Mouse (Mus musculus) effector memory CD4-positive, alpha-beta T cell, adult 7 months (primary cell): ENCODE measurements around the gene Nim1k. TPM values are rescaled to one million over a fixed set of nuclear protein-coding genes. Genes with fewer than 3 reads are reported as not detected.

Source experiments
- polyA plus RNA-seq: library from polyadenylated mRNA; unstranded; fragments of 100-300 nt; shearing (Covaris generic); gene quantifications from one replicate; pipeline ENCODE4 v1.2.1, GENCODE M21; 2017

The Nim1k gene
- polyA plus RNA-seq = not detected

GRCm38 (mm10) chr13:119755681-119756471, at the start of gene Nim1k:
Gene Nim1k, minus strand, starts transcription at chr13:119755882.

DNA sequence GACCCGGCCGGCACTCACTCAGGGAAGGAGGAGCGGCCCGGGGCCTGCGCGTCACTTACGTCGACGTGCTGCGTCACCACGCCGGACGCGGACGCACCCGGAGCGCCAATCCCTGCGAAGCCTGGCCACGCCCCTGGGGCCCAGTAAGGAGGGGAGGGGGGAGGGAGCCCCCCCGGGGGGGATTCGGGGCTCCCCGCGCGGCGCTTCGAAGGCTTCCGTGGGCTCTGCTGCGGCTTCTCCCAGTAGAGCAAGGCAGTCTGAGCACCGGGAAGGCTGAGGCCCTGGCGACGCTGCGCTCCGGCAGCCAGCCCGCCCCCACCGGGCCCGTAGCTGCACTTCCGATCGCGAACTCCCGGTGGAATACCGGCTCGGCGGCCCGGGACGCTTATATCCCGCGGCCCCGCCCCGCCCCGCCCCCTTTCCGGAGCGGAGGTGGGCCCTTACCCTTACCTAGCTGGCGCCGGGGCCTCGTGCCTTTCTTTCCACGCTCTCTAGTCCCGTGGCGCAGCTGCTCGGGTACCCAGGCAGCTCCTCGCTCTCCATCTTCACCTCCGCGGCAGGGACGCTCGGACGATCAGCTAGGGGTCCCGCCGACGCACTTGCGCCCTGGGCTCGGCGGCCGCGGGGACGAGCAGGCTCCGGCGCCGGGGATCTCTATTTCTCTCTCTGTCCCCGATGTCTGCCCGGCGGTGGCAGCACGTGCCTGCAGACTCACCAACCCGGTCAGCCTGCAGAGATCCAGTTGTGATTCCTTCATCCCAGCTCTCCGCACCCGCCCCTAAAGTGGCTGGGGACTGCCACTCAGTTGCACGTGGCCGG, 35.3 kb upstream of the Nim1k start, which contains the start of gene Zfp131:
TSS of gene Zfp131 (minus strand) at position 129 of the 819 bp plus-strand sequence.

DNA sequence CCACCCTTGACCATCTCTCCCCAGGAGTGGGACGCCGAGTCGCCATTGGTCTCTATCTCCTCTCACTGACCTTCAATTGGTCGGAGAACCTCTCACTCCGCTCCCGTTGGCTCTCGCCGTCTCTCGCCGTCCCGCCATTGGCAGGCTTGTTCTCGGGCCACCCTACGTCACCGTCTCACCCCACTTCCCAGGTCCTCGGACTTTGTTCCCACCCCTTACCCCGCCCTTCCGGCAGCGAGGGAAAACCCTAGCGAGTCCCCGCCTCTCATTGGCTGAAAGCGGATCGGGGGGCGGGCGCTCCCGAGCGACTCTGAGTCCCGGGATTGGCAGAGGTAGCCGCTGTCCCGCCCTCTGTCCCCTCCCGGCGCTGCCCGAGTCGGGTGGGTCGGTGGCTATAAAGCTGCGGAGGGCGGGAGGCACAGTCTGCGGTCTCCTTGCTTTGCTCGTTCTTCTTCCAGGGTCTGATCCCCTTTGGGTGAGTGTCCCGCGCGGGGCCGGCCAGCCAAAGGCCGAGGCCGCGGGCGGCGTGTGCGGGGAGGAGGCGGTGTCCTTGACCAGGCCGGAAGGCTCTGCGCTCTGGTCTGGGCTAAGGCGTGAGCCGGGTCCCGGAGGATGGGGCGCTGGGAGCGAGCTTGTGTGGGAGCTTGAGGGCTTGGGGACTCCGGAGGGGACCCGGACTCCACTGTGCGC, 65.5 kb downstream of the Nim1k start, which contains the start of gene Hmgcs1:
TSS of gene Hmgcs1 (plus strand) at position 341 of the 690 bp plus-strand sequence.

Other genes with a start within 250 kb of the Nim1k start
- gene Ccl28, start 132.1 kb downstream of the Nim1k start, polyA plus RNA-seq = 0.17 TPM
- gene Hmgcs1, start 65.5 kb downstream of the Nim1k start, polyA plus RNA-seq = 56.4 TPM
- 46.9 TPM for gene Zfp131, start 35.0 kb upstream of the Nim1k start, polyA plus RNA-seq
- gene AF067063, start 74.3 kb upstream of the Nim1k start, polyA plus RNA-seq = not detected
- not detected for gene D13Ertd608e, start 80.1 kb upstream of the Nim1k start, polyA plus RNA-seq
- not detected for gene Tcstv1, start 138.9 kb upstream of the Nim1k start, polyA plus RNA-seq
- gene Gm21761, start 173.4 kb upstream of the Nim1k start, polyA plus RNA-seq = not detected
- not detected for gene B020031M17Rik, start 194.9 kb upstream of the Nim1k start, polyA plus RNA-seq